Mouse (Mus musculus) heart, postnatal 4 days (tissue): Measurements from ENCODE around the gene Gm17693. TPM values are rescaled to one million over a fixed set of nuclear protein-coding genes. Genes with fewer than 3 reads are reported as not detected.
"Not testable (repeated sequence)": the region's sequence is repeated elsewhere in the genome, so short reads cannot be mapped to it uniquely, and the experiment has no call there.

Experiments
- DNase-seq: peaks from one replicate; pipeline ENCODE4 v3.0.0; 2021
- total RNA-seq, 2 experiments: library from RNA; stranded (reverse); gene quantifications; 2 replicates each; pipeline ENCODE4 v1.2.3; 2021

The Gm17693 gene
- not detected for total RNA-seq

DNA sequence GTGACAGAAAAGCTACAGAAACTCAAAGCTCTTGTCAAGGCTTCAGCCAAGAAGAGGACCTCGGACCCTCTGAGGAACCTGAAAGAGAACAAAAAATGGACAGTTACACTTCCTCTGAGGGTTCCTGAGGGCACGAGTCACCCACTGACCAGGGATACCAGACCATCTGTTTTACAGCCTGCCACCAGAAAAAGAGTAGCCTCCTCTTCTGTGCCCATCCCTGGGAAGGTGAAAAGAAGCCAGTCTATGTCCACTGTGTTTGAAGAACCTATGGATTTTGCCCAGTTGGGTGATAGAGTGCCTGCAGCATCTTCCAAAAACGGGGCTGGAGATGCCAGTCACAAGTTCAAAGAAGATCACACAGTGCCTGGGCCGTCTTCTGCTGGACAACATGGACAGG is at the start of gene Gm17693:
Gene Gm17693 (plus strand): TSS at position 301 of the 400 bp plus-strand sequence.
- not testable (repeated sequence) for DNase-seq
